Mouse (Mus musculus) neural tube, embryonic 10.5 days (tissue): ENCODE data around the gene Cideb.

Experiments used
- DNase-seq: peaks from one replicate; pipeline ENCODE4 v3.0.0-alpha.2; 2017; ENCODE audit warnings: low spot score; ENCODE audit errors: extremely low spot score

Cideb gene

DNA sequence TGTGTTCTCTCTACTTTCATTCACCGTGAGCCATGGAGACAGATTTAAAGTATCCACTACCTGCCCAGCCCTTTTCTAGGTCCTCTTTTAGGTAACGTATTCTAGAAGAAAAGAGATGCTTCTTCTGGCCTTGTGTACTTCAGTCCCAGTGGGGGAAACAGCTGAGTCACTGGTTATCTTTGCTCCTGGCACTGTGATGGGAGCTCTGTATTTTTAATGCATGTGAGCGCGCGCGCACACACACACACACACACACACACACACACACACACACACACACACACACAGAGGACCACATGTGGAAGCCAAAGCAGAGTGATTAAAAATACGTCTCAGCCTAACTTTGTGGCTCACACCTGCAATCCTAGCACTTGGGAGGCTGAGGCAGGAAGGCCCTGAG is 34.8 kb downstream of the Cideb start:
- DNase-seq = no peak

DNA sequence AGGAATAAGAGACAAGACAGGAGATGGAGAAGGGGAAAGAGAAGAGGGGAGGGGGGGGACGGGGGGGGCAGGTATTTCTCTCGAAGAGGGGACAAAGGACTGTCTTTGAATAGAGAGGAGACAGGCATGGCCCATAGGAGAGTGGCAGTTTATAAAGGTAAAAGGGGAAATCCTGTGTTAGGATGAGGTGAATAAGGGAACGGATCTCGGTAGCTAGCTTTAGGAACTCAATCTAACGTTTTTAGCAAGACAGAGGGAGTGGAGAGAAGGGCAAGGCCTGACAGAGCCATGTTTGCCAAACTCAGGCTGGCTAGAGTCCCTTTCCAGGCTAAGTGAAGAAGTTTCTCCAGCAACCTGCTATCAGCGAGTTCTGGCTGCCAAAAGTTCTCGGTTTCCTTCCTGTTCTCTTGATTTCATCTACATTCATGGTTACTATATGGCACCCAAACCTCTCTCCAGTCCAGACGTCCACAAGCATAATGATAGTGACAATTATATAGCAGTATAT is 35.8 kb downstream of the Cideb start:
- no peak for DNase-seq

DNA sequence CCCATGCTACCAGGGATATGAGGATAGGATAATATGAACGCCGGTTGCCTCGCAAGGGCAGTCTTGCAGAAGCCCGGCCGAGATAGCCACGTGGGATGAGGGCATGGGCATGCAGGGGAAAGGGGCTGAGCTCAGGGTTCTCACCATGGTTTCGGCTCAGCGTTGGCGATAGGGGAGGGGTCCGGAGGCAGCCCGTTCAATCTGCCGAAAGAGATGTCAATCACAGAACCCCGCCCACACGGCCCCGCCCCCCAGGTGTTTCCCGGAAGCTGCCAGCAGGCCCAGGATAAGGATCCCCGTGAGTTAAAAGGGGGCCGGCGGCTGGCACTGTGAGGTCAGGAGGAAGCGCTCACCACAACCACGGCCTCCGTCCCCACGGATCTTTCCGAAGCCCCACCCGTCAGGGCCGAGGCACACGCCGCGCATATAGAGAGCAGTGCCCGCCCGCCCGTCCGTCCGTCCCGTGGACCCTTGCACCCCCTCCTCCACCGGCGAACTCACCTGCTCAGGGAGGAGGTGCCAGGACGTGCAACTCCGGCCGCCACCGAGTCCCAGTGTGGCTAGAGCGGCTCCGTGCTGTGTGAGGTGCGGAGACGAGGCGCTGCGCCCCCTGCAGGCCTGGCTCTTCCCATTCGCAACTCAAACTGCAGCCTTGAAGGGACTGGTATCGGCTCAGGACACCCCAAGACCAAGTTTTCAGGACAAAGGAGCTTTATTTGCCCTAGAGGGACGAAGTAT is 36.4 kb downstream of the Cideb start, which contains the start of gene Rabggta:
Gene Rabggta (minus strand): TSS at position 564 of the 738 bp plus-strand sequence.
- peak; percentile 94 for DNase-seq

DNA sequence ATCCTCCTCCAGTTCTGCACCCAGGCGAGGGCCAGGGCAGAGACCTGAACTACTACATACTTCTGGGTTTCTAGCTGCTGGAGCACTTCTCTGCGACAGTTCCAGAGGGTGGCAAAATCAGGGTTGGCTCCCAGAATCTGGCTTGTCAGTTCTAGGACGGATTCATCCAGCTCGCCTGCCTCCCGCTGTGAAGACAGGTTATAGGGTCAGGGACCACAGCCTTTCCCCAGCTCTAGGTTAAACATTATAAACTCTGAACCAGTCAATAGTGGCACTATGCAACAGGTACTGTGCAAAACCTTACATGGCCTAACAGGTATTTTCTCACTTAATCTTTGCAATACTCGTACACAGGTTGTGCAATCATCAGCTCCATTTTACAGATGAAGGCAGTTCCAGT is 37.2 kb downstream of the Cideb start:
- no peak for DNase-seq

DNA sequence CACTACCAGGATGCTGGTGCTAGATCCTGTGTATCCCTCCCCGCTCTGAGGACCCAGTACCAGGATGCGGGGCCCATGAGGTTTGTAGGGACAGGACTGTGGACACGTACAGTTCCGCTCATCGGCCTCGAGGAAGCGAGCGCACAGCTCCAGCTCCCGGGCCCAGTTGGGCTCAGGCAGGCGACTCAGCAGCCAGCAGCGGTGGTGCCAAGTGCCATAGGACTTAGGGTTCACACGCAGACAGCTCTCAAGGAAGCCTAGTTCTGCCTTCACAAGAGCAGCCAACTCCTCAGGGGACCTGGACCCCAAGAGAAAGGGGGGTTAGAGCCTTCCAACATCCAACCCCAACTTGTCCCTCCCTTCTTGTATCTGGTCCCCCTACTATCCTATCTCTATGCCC is 37.6 kb downstream of the Cideb start:
- DNase-seq = no peak

DNA sequence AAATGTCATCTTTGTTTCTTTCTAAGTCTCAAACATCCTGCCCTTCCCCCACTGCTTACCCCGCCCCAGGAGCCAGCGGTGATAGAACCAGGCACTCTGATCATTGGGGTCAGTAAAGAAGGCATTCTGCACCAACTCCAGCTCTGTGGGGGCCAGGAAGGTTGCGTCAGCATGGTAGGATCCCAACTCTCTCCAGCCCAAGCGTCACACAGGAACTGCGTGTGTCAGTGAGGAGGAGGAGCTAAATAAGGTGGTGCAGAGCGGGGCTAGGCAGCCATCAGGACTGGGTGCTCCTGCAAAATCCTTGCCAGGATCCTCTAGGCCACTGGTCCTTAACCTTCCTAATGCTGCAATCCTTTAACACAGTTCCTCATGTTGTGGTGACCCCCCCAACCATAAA is 38.5 kb downstream of the Cideb start:
- no peak for DNase-seq

DNA sequence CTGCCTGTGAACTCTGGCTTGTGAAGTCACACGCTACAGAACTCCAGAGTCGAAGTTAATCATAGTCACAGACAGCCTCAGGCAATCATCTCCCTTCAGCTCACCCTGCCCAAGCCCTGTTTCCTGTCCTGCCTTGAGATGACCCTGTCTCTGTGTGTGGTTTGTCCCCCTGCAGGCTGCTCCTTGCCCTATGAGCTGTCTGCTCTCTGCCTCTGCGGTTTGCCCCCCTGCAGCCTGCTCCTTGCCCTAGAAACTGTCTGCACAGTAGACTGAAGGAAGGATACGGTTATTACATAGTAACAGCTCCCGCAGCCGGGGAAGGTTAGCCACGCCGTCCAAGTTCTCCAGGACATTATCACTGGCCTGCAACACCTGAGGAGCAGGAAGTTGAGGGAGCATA is 41.4 kb downstream of the Cideb start:
- DNase-seq = no peak

DNA sequence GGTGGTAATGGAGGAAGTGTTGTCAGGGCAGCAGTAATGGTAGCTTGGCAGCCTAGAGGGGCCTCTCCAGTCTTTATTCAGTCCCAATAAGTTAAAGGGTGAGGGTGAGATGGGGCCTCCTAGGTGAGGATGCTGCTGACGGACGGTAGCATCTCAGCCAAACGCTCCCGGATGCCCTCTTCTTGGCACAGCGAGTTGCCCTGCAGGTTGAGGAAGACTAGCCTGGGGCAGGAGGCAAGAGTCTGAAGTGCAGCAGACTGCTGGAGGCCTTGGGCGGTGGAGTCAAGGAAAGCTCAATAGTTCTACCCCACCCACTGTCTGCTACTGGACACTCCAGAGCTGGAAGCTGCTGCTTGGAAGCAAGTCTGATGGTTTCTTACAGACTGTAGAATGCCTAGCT is 42.0 kb downstream of the Cideb start:
- DNase-seq = no peak

DNA sequence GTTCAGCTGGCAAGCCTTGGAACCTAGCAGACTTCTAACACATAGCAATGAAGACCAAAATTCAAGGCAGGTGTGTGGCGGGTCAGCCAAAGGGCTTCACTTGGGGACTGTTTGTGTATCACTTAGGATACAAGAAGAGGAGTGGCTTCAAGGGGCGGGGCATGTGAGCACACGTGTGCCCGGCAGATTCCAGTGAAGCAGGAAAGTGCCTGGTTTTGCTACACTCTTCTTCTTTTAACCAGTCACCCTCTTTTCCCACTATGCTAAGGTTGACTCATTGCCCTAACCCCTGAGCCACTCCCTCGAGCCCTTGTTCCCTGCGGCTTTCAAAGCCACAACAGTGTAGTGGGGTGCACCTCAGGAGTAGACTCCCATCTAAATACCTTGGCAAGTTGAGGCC is 43.4 kb downstream of the Cideb start:
- no peak for DNase-seq

DNA sequence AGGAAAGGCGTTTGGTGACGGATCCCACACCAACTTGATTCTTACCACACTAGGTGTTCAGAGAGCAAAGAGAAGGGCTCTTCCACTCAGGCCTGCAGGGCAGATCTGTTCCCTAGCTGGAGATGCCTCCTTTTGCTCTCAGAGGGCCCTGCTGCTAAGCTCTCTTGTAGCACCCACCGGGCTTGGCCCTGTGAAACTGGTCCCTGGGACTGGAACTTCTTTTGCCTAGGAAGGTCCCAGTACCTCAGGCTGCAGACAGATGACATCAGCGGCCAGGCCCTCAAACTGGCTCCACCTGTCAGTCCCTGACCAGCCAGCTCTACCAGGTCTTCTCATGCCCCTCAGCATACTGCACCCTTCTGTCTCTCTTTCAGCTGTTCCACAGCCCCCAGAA is 44.5 kb downstream of the Cideb start, which contains the start of gene Tgm1:
Gene Tgm1 (minus strand): TSS at position 198 of the 394 bp plus-strand sequence.
- DNase-seq = no peak

DNA sequence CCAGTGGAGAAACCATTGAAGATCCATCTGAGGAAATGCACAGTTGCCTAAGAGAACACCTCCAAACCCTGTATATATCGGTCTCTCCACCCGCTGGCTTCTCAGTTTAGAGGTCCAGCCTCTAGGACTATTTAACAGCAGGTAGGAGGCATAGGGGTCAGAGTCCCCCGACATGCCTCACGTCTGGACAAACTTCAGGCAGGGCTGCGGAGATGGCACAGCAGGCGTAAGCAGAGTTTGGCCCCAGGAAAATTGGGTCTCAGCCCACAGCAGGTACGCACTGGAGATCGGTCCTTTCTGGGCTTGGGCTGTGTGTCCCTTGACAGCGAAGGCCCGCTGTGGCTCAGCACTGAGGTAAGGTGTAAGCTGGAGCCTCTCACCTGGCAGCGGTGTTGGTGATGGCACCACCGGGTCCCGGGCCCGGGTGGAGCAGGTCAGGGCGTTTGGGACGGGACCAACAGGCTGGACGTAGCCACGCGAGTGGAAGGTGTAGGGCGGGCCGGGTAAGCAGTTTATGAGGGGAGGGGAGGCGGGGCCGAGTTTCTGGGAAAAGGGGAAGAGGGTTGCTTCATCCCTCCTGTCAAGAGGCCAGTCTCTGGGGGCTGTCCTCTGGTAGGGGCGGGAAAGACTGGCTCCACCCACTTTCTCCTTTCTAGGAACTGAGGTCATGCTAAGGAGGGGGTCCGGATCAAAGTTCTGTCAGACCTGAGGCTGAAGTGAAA is 45.1 kb downstream of the Cideb start:
- DNase-seq = no peak

DNA sequence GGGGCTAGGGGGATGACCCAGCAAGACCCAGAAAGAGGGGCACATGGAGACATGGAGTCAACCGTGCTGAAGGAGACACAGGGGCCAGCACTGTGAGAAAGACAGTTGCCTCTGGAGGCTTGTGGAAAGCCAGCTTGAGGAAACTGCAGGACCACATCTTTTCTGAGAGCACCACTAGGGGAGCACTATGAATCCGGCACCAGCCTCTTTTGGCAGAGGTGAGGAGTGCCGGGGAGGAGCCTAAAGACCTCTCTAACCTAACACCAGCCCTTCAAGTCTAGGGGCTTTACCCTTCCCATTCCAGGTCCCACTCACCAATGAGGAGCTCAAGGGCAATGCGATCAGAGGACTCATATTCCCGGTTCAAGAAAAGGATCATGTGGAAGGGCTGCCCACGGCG is 46.5 kb downstream of the Cideb start:
- DNase-seq = no peak

DNA sequence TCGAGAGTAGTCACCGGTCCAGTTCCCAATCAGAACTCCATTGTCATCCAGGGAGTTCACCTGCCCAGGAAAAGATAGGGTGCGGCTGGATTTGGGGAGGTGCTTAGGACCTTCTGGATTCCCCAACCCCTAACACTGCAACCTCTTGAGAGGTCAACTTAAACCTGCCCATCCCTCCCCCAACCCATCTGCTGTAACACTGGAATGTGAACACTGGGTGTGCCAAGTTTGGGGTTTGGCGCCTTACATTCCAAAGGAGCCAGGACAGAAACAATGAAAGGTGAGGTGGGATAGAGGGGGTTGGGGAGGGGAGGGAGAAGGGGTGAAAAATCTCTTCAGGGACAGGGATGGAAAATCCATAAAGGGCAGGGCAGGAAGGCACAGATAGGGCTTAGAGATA is 48.7 kb downstream of the Cideb start:
- no peak for DNase-seq

DNA sequence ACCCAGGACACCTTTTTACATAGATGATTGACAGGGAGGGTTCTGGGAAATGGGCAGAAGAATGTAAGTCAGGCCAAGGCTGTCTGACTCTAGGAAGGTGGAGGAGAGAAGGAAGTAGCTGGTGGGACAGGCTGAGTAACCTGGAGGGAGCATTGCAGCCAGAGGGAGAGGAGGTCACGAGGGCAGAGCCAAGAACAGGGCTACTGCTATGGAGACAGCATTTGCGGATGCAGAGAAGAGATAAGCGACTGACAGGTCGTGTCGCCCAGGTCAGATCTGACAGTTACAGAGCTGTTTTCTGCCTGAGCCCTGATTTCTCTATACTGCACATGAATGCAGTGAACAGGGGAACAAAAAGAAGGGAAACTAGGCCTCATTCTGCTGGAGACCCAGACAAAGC is 50.9 kb downstream of the Cideb start:
- no peak for DNase-seq

DNA sequence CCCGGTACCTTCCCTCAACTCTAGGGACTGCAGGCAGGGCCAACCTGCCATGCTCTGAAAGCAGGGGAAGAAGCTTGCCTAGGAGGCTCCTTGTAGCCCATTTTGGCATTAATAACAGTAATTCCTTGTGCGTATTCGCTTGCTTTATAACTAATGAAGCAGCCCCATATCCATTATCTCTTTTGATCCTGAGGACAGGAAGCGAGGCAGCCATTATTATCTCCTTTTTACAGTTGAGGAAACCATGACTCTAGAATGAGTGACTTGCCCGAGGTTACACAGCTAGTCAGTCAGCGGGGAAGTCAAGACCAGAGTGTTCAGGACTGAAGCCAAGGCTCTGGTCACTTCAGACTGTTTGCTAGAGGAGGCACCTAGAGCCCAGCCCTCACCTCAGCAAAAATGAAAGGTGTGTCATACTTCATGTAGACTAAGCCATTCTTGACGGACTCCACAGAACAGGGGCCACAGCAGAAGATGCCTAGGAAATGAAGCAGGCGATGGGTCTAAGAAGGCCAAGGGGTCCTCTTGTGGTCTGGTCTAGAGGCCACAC is 52.1 kb downstream of the Cideb start:
- DNase-seq = no peak
